Mouse (Mus musculus): ENCODE measurements around the gene Snrpg.

GRCm38 (mm10) chr6:86322031-86322563 is 49.0 kb upstream of the Snrpg start:
- TF ChIP-seq POLR2A (IDR thresholded peaks at IDR 0.05; ENCODE audit: borderline replicate concordance, insufficient read depth, low read length) (no peak), CTCF (IDR thresholded peaks at IDR 0.05; ENCODE audit: borderline replicate concordance, insufficient read depth, low read depth, low read length) (no peak)
